Mouse (Mus musculus) small intestine, adult 2 months (tissue): ENCODE results near the gene Tmem95.

Source experiments
- CTCF ChIP-seq: fragments of 200-500 bp; IDR thresholded peaks from 2 replicates; pipeline ENCODE4 v1.5.1; 2012; ENCODE audit warnings: low read depth, mild to moderate bottlenecking, control low read depth, inconsistent platforms, low read length, moderate library complexity, mixed read lengths; ENCODE audit not compliant: insufficient replicate concordance, insufficient read length; ENCODE audit errors: extremely low read depth
- POLR2A ChIP-seq: fragments of 200-500 bp; IDR thresholded peaks from 2 replicates; pipeline ENCODE4 v1.6.1; 2012; ENCODE audit warnings: low read depth, mild to moderate bottlenecking, control low read depth, inconsistent platforms, low read length, moderate library complexity

GRCm38 (mm10) chr11:69835966-69836335, 41.9 kb downstream of the Tmem95 start:
- no peak for TF ChIP-seq CTCF
- no peak for TF ChIP-seq POLR2A
